Mouse (Mus musculus) thymus, postnatal 36 days (tissue): Measurements from ENCODE around the gene Tpd52l1.

Experiments
- DNase-seq, 2 experiments: peaks; one replicate each; pipeline ENCODE4 v3.0.0; 2022; ENCODE audit warnings: mixed read lengths in 2 of 2

Gene Tpd52l1

GRCm38 (mm10) chr10:31336432-31336831 is 109.3 kb downstream of the Tpd52l1 start:
- DNase-seq = no peak

- DNase-seq = no peak
Observed at GRCm38 (mm10) chr10:31331225-31331775, 114.5 kb downstream of the Tpd52l1 start.

- DNase-seq = no peak
Observed at GRCm38 (mm10) chr10:31330286-31330962, 115.3 kb downstream of the Tpd52l1 start.

GRCm38 (mm10) chr10:31329436-31329835 is 116.3 kb downstream of the Tpd52l1 start:
- no peak for DNase-seq

- DNase-seq = no peak
Observed at GRCm38 (mm10) chr10:31318491-31318890, 127.3 kb downstream of the Tpd52l1 start.

GRCm38 (mm10) chr10:31312865-31313848 is 132.6 kb downstream of the Tpd52l1 start, which contains the start of gene Hddc2:
Hddc2 (plus strand) TSS chr10:31313383.
- peak; percentile 77 to 78 for DNase-seq

- no peak for DNase-seq
Observed at GRCm38 (mm10) chr10:31307024-31307598, 138.6 kb downstream of the Tpd52l1 start.

- no peak for DNase-seq
Observed at GRCm38 (mm10) chr10:31303446-31303845, 142.3 kb downstream of the Tpd52l1 start.

- no peak for DNase-seq
Observed at GRCm38 (mm10) chr10:31300292-31300691, 145.5 kb downstream of the Tpd52l1 start.

- peak; percentile 7 to 12 for DNase-seq
Observed at GRCm38 (mm10) chr10:31298921-31299574, 146.7 kb downstream of the Tpd52l1 start.

GRCm38 (mm10) chr10:31298263-31298662 is 147.5 kb downstream of the Tpd52l1 start:
- DNase-seq = no peak

GRCm38 (mm10) chr10:31297106-31297505 is 148.7 kb downstream of the Tpd52l1 start:
- DNase-seq = no peak

GRCm38 (mm10) chr10:31296458-31296857 is 149.3 kb downstream of the Tpd52l1 start:
- no peak for DNase-seq

GRCm38 (mm10) chr10:31295705-31296104 is 150.1 kb downstream of the Tpd52l1 start:
- DNase-seq = no peak

GRCm38 (mm10) chr10:31288697-31289390 is 156.9 kb downstream of the Tpd52l1 start:
- DNase-seq = no peak

GRCm38 (mm10) chr10:31287787-31288186 is 158.0 kb downstream of the Tpd52l1 start:
- DNase-seq = no peak
